Mouse (Mus musculus) c-Kit-positive CD71-positive TER-119-positive erythroid progenitor cells, embryonic 14.5 days (primary cell): Measurements from ENCODE around the gene Gm21190.
"Not testable (repeated sequence)": the region's sequence is repeated elsewhere in the genome, so short reads cannot be mapped to it uniquely, and the experiment has no call there.

Experiments used
- DNase-seq: peaks from one replicate; pipeline ENCODE4 v3.0.0-alpha.2; 2013; ENCODE audit warnings: low spot score

Gene Gm21190

DNA sequence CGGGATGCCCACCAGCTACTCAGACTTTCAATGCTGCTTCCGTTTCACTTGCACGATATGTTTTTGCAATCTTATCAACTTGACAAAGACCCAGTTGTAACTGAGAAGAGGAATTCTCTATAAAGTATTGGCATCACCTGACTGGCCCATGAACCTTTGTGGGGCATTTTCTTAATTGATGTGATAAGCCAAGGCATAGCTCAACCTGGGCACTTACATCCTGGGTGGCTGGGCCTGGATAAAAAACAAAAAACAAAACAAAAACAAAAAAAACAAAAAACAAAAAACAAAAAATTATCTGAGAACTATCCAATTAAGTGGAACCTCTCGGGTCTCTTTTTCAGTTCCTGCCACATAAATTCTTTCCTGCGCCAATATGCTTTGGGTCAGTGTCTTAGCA lies 40.3 kb downstream of the Gm21190 start:
- no peak for DNase-seq

DNA sequence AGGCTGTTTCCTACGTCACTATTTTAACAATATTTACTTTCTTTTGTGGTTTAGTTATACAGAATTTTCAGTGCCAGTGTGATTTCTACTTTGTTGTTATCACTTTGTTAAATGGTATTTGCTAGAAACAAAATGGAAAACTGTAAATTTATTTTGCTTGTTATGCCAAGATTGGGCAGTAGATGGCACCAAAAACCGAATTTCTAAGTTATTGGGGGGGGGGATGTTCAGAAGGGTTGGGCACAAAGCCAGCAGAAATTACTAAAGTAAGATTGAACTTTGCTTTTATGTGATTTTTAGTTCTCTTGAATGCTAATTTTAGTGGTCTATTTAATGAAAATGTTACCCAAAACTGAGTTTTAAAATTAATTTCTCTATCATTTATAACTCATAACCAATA lies 44.4 kb downstream of the Gm21190 start:
- DNase-seq = not testable (repeated sequence)

DNA sequence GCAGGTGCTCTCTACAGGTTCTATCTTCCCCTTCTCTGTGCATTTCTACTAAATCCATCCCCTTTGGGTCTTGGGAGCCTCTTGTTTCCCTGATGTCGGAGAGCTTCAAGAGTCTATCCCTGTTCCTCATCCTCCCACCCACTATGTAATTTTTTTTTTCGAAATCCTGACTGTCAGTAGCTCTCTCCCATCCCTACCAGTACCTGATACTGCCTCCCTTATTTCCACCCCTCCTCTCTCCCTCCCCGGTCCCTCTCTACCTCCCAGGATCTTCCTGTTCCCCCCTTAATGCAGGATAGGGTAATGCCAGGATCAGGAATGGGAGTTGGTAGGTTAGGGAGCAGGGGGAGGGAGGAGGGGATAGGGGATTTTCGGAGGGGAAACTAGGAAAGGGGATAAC lies 45.4 kb downstream of the Gm21190 start:
- DNase-seq = not testable (repeated sequence)

DNA sequence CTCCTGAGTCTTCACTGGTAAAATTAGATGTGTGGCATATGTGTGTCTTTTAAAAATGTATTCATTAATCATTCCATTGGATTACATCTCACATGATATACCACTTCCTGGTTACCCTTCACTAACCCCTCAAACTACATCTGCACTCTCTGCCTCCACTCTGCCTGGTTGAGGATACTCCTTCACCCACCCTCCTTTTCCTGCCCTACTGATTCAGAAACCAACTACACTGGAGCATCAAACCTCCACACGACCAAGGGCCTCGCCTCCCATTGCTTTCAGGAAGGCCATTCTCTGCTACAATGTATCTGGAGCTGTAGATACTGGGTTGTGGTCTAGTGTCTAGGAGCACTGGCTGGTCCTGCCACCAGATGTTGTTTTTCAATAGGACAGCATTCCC lies 46.2 kb downstream of the Gm21190 start:
- not testable (repeated sequence) for DNase-seq

DNA sequence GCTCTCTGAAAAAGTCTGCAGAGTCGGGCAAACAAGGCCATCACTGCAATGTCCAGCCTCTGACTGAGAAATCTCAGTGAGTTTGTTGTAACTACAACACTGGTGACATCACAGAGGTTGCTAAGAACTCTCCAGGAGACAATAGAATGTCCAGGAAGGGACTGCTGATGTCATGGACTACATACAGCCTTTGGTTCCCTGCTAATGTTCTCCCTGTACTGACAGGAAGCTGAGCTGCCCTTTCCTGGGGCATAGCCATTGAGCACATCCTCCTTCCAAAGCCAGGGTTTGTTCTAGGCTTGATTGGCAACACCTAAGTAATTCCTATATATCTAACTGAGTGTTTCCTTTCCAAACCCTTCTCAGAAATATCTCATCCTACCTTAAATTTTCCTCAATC lies 52.6 kb downstream of the Gm21190 start, which contains the start of gene Gm21149:
Gene Gm21149, minus strand, starts transcription at position 101 of the 400 bp plus-strand sequence.
- DNase-seq = not testable (repeated sequence)
